Mouse (Mus musculus) neural tube, embryonic 11.5 days (tissue): ENCODE measurements at regions not wholly inside any gene's neighbourhood (a gene's known extent, or its start where the extent isn't known, plus 50 kb on each side); places are given as distances from the start of the nearest gene placed in this dataset.

Experiments
- ATAC-seq: fragments of 200-750 bp; cut with Nextera tagmentation; 2 replicates; pipeline ENCODE4 v1.8.0; 2017; ENCODE audit warnings: moderate number of reproducible peaks, mild to moderate bottlenecking, moderate TSS enrichment, moderate library complexity; ENCODE audit not compliant: insufficient read depth, low FRiP score, low TSS enrichment
- DNase-seq: peaks from one replicate; pipeline ENCODE4 v3.0.0-alpha.2; 2015; ENCODE audit warnings: low spot score
- H3K27ac ChIP-seq: fragments of 300-500 bp; sonication (generic); 2 replicates; pipeline ENCODE4 v1.5.1; 2014; ENCODE audit warnings: low read depth, mild to moderate bottlenecking, low read length
- H3K27me3 ChIP-seq: fragments of 300-500 bp; sonication (generic); 2 replicates; pipeline ENCODE4 v1.6.1; 2014; ENCODE audit warnings: mild to moderate bottlenecking, low read length, mixed read lengths; ENCODE audit not compliant: control insufficient read depth, insufficient read depth
- H3K36me3 ChIP-seq: fragments of 300-500 bp; sonication (generic); 2 replicates; pipeline ENCODE4 v1.6.1; 2014; ENCODE audit warnings: mild to moderate bottlenecking, low read length, moderate library complexity, mixed read lengths; ENCODE audit not compliant: control insufficient read depth, insufficient read depth
- H3K4me1 ChIP-seq: fragments of 300-500 bp; sonication (generic); 2 replicates; pipeline ENCODE4 v1.6.1; 2014; ENCODE audit warnings: low read length, mixed read lengths; ENCODE audit not compliant: control insufficient read depth, insufficient read depth
- H3K4me2 ChIP-seq: fragments of 300-500 bp; sonication (generic); 2 replicates; pipeline ENCODE4 v1.6.1; 2014; ENCODE audit warnings: low read depth, mild to moderate bottlenecking, moderate library complexity
- H3K4me3 ChIP-seq: fragments of 300-500 bp; sonication (generic); 2 replicates; pipeline ENCODE4 v1.5.1; 2014; ENCODE audit warnings: low read depth, low read length
- H3K9ac ChIP-seq: fragments of 300-500 bp; sonication (generic); 2 replicates; pipeline ENCODE4 v1.6.1; 2014; ENCODE audit warnings: mild to moderate bottlenecking, low read length
- H3K9me3 ChIP-seq: fragments of 300-500 bp; sonication (generic); 2 replicates; pipeline ENCODE4 v1.6.1; 2016; ENCODE audit warnings: low read length; ENCODE audit not compliant: control insufficient read depth
- WGBS: fragments of 180-500 bp; shearing (Covaris S2); extraction: QIAGEN DNeasy Blood & Tissue Kit; methylation state at CpG from one replicate; pipeline ENCODE4 v1.1.7; 2014; 5-methylcytosine and 5-hydroxymethylcytosine counted together

DNA sequence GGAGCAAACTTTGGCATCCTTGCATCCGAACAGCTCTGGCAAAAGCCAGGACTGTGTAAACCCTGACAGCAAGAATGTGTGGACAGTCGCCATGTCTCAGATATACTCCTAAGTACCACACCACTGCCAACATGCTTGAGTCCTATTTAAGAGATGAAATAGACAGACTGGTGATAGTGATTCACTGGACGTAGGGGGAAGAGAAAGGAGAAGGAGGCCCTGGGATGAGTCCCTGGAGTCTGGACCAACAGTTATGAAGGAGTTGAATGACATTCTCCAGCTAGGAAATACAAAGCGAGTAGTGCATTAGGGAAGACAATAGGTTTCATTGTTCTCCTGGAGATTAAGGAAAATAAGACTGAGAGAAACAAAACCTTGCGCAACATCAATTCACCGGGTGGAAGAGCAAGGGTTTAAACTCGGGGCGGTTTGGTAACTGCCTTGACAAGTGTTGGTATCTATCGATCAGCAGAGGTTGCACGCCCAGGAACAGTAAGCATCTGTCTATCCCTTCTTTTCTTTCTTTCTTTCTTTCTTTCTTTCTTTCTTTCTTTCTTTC, 54.3 kb upstream of the Nrbf2 start:
- Histone ChIP-seq H3K9me3 (no peaks in the 10 kb centered on the region), H3K4me1 (no peaks in the 10 kb centered on the region), H3K4me3 (no peak overlapping the region), H3K9ac (no peak overlapping the region), H3K36me3 (no peaks in the 10 kb centered on the region), H3K4me2 (no peak overlapping the region), H3K27me3 (no peaks in the 10 kb centered on the region), H3K27ac (no peak overlapping the region)
- no peak for DNase-seq
- 74% methylated on average over 10 of the region's 10 CpGs for WGBS
- ATAC-seq: no peak

DNA sequence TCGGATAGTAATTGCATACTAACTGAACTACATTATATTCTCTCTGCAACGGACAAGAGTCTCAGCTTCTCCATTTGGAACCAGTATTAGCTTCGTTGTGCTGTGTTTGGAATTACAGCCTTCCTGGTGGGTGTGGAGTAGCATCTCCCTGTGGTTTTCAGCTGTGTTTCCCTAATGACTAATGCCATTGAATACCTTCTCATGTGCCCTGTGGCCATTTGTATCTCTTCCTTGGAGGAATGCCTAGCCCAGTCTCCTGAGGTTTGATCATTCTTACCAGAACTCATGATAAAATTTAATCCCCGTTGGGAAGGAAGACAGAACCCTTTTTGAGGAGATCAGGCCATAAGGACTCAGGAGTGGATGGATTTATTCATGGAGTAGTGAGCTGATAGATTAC, 59.6 kb upstream of the Nrbf2 start:
- Histone ChIP-seq H3K4me3 (no peak overlapping the region), H3K9ac (no peak overlapping the region), H3K4me2 (no peak overlapping the region), H3K9me3 (no peaks in the 10 kb centered on the region), H3K4me1 (no peaks in the 10 kb centered on the region), H3K27me3 (no peaks in the 10 kb centered on the region), H3K36me3 (no peaks in the 10 kb centered on the region), H3K27ac (no peak overlapping the region)
- DNase-seq: no peak
- WGBS: 80% methylated on average over 4 of the region's 4 CpGs
- no peak for ATAC-seq

DNA sequence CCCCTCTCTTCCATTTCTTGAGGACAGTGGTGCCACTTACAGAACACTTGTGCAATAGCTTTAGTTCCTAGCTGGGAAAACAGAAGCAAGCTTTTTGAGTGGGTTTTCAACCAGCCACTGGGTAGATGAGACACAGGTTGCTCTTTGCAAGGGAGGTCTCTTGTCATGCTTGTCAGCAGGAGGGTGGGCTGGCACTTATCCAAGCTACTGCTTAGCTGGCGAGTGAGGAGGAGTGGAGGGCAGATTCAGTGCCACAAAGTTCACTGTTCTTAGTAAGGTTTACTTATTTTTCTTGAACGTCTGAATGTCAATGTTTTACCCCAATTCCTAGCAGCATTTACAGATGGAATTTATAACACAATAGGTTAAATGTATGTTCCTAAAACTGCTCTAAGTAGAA, 65.9 kb upstream of the Nrbf2 start:
- Histone ChIP-seq H3K27ac (no peak overlapping the region), H3K36me3 (no peaks in the 10 kb centered on the region), H3K4me3 (no peak overlapping the region), H3K4me1 (no peaks in the 10 kb centered on the region), H3K4me2 (no peak overlapping the region), H3K27me3 (no peaks in the 10 kb centered on the region), H3K9ac (no peak overlapping the region), H3K9me3 (no peaks in the 10 kb centered on the region)
- DNase-seq: no peak
- WGBS: 66% methylated on average over 2 of the region's 2 CpGs
- ATAC-seq: no peak

DNA sequence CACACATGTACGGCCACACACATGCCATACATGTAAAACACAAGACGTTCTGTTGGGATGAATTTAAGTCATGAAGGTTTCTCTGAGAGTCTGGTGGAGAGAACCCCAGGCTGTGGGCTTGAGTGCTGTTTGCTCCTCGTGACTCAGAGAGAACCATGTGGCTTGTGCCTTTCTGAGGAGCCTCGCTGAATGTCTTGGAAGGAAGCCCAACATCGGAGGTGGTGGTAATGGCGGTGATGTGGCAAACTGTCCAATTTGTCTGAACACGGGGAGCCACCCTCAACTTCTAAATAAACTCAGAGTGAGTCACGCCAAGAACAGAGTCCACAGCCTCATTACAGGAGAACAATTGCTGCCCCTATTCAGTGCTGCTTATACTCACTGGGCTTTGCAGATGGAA, 75.7 kb upstream of the Nrbf2 start:
- no peak overlapping the region for H3K4me2 ChIP-seq
- no peak overlapping the region for H3K9ac ChIP-seq
- no peaks in the 10 kb centered on the region for H3K9me3 ChIP-seq
- H3K36me3 ChIP-seq: no peaks in the 10 kb centered on the region
- ATAC-seq: no peak
- no peak overlapping the region for H3K27ac ChIP-seq
- 88% methylated on average over 8 of the region's 8 CpGs for WGBS
- H3K4me1 ChIP-seq: no peaks in the 10 kb centered on the region
- DNase-seq: no peak
- H3K4me3 ChIP-seq: no peak overlapping the region
- H3K27me3 ChIP-seq: no peaks in the 10 kb centered on the region

DNA sequence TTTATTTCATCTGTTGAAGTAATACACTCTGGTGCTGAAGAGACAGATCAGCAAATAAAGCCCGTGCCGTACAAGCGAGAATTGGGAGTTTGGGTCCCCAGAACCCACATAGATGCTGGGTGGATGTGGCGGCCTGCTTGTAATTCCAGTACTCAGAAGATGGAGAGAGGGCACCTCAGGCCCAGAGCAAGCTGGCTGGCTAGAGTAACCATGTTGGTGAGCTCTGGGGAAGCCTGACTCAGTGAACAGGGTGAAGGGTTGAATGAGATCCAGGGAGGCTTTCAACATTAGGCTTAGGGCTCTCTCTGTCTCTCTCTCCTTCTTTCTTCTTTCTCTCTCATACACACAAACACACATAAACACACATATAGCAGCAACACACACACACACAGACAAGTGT, 76.2 kb upstream of the Nrbf2 start:
- WGBS: 98% methylated on average over 4 of the region's 4 CpGs
- Histone ChIP-seq H3K27ac (no peak overlapping the region), H3K9me3 (no peaks in the 10 kb centered on the region), H3K4me2 (no peak overlapping the region), H3K4me1 (no peaks in the 10 kb centered on the region), H3K4me3 (no peak overlapping the region), H3K36me3 (no peaks in the 10 kb centered on the region), H3K27me3 (no peaks in the 10 kb centered on the region), H3K9ac (no peak overlapping the region)
- DNase-seq (no peak), ATAC-seq (no peak)

DNA sequence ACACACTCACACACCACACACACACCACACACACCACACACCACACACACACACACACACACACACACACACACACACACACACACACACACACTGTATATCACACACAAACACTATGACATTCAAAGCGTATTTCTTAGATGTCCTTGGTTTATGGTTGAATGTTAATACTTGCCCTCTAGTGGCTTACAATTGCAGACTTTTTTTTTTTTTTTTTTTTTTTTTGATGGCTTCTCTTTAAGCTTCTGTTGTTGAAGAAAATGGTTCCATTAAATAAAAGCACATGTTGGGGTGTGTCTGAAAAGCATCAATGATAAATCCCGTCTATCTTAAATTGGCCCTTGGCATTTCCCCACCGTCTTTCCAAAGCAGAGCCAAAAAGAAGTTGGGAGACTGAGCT, 79.5 kb upstream of the Nrbf2 start:
- 93% methylated on average over 3 of the region's 3 CpGs for WGBS
- no peaks in the 10 kb centered on the region for H3K36me3 ChIP-seq
- H3K4me1 ChIP-seq: no peaks in the 10 kb centered on the region
- no peak overlapping the region for H3K27ac ChIP-seq
- no peak overlapping the region for H3K4me3 ChIP-seq
- no peaks in the 10 kb centered on the region for H3K27me3 ChIP-seq
- H3K9me3 ChIP-seq: no peaks in the 10 kb centered on the region
- no peak for ATAC-seq
- DNase-seq: no peak
- no peak overlapping the region for H3K9ac ChIP-seq
- H3K4me2 ChIP-seq: no peak overlapping the region

DNA sequence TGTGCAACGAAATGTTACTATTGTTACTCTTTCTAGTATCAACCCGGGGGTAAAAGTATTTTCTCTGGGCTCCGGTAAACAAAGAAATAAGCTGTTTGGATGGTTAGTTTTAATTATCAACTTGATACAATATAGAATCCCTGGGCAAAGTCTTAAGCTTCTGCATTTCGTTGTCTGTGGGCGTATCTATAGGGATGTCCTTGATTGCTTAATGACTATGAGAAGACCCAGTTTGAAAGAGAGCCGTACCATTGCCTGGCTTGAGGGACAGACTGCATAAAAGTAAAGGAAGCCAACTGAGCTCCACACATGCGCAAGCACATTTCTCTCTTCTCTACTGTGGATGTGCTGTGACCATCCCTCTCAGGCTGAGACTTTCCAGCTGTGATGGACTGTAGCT, 80.1 kb upstream of the Nrbf2 start:
- WGBS: 89% methylated on average over 7 of the region's 7 CpGs
- ATAC-seq (no peak), DNase-seq (no peak)
- no peaks in the 10 kb centered on the region for H3K9me3 ChIP-seq
- H3K4me2 ChIP-seq: no peak overlapping the region
- no peak overlapping the region for H3K4me3 ChIP-seq
- no peaks in the 10 kb centered on the region for H3K4me1 ChIP-seq
- no peaks in the 10 kb centered on the region for H3K36me3 ChIP-seq
- H3K27ac ChIP-seq: no peak overlapping the region
- no peaks in the 10 kb centered on the region for H3K27me3 ChIP-seq
- no peak overlapping the region for H3K9ac ChIP-seq

DNA sequence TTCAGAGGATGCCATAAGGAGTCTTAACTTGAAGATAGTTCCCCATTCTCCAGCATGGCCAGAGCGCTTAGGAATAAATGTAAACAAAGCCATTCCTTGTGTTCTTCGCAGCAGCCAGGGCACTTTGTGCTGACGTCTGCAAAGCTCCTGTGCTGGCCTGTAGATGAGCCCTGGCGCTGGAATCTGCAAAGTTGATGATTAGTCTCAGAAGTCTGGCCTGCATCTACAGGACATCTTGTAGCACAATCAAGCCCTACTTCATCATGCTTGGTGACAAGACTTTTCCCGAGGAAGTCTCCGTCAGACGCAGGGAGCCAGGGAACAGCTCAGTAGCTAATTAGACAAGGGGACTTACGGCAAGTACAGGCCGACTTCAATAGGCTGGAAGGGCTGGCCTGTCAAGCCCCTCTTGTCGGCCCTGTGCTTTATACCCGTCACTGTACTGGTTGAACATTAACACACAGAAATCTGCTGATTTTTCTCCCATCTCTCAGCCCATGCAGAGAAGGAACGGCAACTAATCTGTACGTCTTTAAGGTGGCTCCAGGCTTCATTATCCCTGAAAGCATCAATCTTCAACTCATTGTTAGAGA, 87.6 kb upstream of the Nrbf2 start:
- H3K27me3 ChIP-seq: no peaks in the 10 kb centered on the region
- H3K9ac ChIP-seq: no peak overlapping the region
- no peak for DNase-seq
- H3K27ac ChIP-seq: no peak overlapping the region
- WGBS: 36% methylated on average over 13 of the region's 13 CpGs
- ATAC-seq: no peak
- H3K9me3 ChIP-seq: no peaks in the 10 kb centered on the region
- no peaks in the 10 kb centered on the region for H3K4me1 ChIP-seq
- no peaks in the 10 kb centered on the region for H3K36me3 ChIP-seq
- H3K4me3 ChIP-seq: no peak overlapping the region
- no peak overlapping the region for H3K4me2 ChIP-seq

DNA sequence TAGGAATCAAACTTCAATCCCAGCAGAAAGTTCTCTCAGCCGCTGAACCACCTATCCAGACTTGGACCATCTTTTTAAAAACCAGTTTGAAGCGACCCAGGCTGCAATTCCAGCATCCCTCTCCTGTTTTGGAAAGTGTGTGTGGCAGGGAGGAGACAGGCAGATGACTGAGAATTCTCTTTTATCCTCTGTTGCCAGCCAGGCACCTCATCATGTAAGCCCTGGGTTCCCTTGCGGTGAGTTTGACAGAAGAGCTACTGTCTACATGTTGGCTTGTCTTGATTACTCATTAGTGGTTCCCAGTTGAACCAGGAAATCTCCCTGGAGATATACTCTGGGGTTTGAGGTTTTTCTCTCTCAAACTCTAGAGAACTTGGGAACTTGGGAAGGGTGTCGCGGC, 91.5 kb upstream of the Nrbf2 start:
- no peak overlapping the region for H3K4me3 ChIP-seq
- no peaks in the 10 kb centered on the region for H3K36me3 ChIP-seq
- no peak overlapping the region for H3K9ac ChIP-seq
- DNase-seq: no peak
- WGBS: 94% methylated on average over 5 of the region's 5 CpGs
- no peaks in the 10 kb centered on the region for H3K9me3 ChIP-seq
- no peak overlapping the region for H3K4me2 ChIP-seq
- no peak overlapping the region for H3K27ac ChIP-seq
- ATAC-seq: no peak
- H3K4me1 ChIP-seq: no peaks in the 10 kb centered on the region
- no peaks in the 10 kb centered on the region for H3K27me3 ChIP-seq
